In the genomic region with DNA sequence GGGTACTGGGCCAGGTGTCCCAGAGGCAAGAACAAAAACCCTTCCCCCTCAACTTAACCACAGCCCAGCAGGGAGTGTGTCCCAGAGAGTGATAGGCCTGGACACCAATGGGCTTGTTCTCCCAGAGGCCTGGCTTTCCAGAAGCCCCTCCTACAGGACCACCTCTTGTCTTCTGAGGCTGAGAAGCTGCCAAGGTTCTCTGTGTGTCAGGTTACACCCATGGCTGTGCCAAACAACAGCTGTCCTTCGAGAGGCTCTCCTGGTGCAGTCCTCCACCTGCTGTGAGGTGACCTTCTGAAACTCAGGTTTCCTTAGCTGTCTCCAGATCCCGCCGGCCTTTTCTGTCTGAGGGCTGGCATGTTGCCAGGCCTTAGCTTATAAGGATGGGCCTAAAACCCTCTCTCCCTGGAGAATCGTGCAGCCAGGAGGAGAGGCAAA, we compare ENCODE assay signal across 7 mouse cellular contexts. TPM values are rescaled to one million over a fixed set of nuclear protein-coding genes. Genes with fewer than 3 reads are reported as not detected.
DNase-seq lines count a peak whose midpoint lies in the region; ATAC-seq and TF ChIP-seq lines count a peak whose summit lies in the region.

No protein-coding gene starts in this region.

- no peaks in the 10 kb centered on the region for H3K9me3 ChIP-seq in ES-E14 (ENCODE audit: control insufficient read depth, insufficient read depth, low read depth, low read length)
- no peaks in the 10 kb centered on the region; the same call in 1 of the 2 replicates for H3K9me3 ChIP-seq in forebrain, postnatal 0 days (ENCODE audit: low read length)
- H3K9me3 ChIP-seq in midbrain, embryonic 13.5 days = 0 out of 2 replicates have a peak, but pooled peaks cover 2% of the 10 kb centered on the region

- peaks cover 0 to 2% of the 10 kb centered on the region in 2 experiments; a peak in 1 of 4 replicates for H3K4me1 ChIP-seq in ES-E14 (ENCODE audit: control insufficient read depth in 2 of 2, insufficient read depth in 2 of 2, low read length in 2 of 2, poor library complexity in 1 of 2)
- no peaks in the 10 kb centered on the region for H3K4me1 ChIP-seq in forebrain, postnatal 0 days (ENCODE audit: insufficient read depth)
- H3K4me1 ChIP-seq in midbrain, embryonic 13.5 days (replicated peaks) = 0 out of 2 replicates have a peak, but pooled peaks cover 5% of the 10 kb centered on the region

- in situ Hi-C loops in ES-E14 (cut with MboI; ENCODE audit: low sequenced_read_pairs in 2 of 2, unreplicated experiment in 2 of 2) = no loop called here

- no peaks in the 10 kb centered on the region for H3K27me3 ChIP-seq in forebrain, postnatal 0 days (ENCODE audit: insufficient read depth, low read length)
- H3K27me3 ChIP-seq in midbrain, embryonic 13.5 days = no peaks in the 10 kb centered on the region

- no peaks in the 10 kb centered on the region for H3K36me3 ChIP-seq in ES-E14 (ENCODE audit: control insufficient read depth, insufficient read depth, low read length, poor library complexity, severe bottlenecking)
- no peaks in the 10 kb centered on the region for H3K36me3 ChIP-seq in forebrain, postnatal 0 days (ENCODE audit: insufficient read depth)
- H3K36me3 ChIP-seq in midbrain, embryonic 13.5 days = no peaks in the 10 kb centered on the region

- H3K4me3 ChIP-seq in ES-E14 (ENCODE audit: insufficient read depth in 1 of 2, low read depth in 1 of 2, low read length in 2 of 2, poor library complexity in 1 of 2, severe bottlenecking in 1 of 2) = peak overlapping the region in 1 of 2 experiments; percentile 47; a peak in 2 of 4 replicates
- no peak overlapping the region for H3K4me3 ChIP-seq in forebrain, postnatal 0 days (ENCODE audit: low read depth, low read length)
- H3K4me3 ChIP-seq in midbrain, embryonic 13.5 days (replicated peaks) = no peak overlapping the region
- H3K4me3 ChIP-seq in gastrocnemius, adult 2 months = no peak overlapping the region

- no peak for TF ChIP-seq CTCF in forebrain, postnatal 0 days (IDR thresholded peaks at IDR 0.05; ENCODE audit: low read depth)
- no peak for TF ChIP-seq CTCF in gastrocnemius, adult 2 months (IDR thresholded peaks at IDR 0.05)

- 1% methylated on average over 4 of the region's 4 CpGs for WGBS in forebrain, postnatal 0 days
- WGBS in midbrain, embryonic 13.5 days = 8% methylated on average over 4 of the region's 4 CpGs

- no peak overlapping the region for H3K4me2 ChIP-seq in forebrain, postnatal 0 days (ENCODE audit: low read depth)
- no peak overlapping the region for H3K4me2 ChIP-seq in midbrain, embryonic 13.5 days (replicated peaks)

- H3K9ac ChIP-seq in ES-E14 (ENCODE audit: insufficient read depth, low read depth, low read length, poor library complexity, severe bottlenecking) = no peak overlapping the region
- H3K9ac ChIP-seq in forebrain, postnatal 0 days = no peak overlapping the region
- no peak overlapping the region for H3K9ac ChIP-seq in midbrain, embryonic 13.5 days (replicated peaks)

- intact Hi-C loops in gastrocnemius, adult 2 months (cut with DNase I) = no loop called here

- peak; percentile 79 for DNase-seq in ES-E14 (ENCODE audit: low read depth, low spot score)
- peak; percentile 45 to 56 for DNase-seq in cerebellum, adult 18-20 months
- DNase-seq in forebrain, postnatal 0 days = peak; percentile 21
- DNase-seq in kidney, adult 9 months = peak; percentile 31
- no peak for DNase-seq in natural killer cell, adult 2 months (ENCODE audit: low spot score in 2 of 2)
- DNase-seq in gastrocnemius, adult 2 months = no peak

- no peak overlapping the region for H3K27ac ChIP-seq in ES-E14 (ENCODE audit: insufficient read depth, low read depth, low read length, poor library complexity, severe bottlenecking)
- no peak overlapping the region for H3K27ac ChIP-seq in forebrain, postnatal 0 days (ENCODE audit: low read depth, low read length)
- no peak overlapping the region for H3K27ac ChIP-seq in midbrain, embryonic 13.5 days
- no peak overlapping the region for H3K27ac ChIP-seq in gastrocnemius, adult 2 months

- no peak; the same call in 1 of the 2 replicates for ATAC-seq in forebrain, postnatal 0 days
- peak; percentile 74 for ATAC-seq in midbrain, embryonic 13.5 days

TF ChIP-seq in ES-E14, 5 proteins besides CTCF, POLR2A, EP300 and RAD21:
- TF ChIP-seq ZNF384 (IDR thresholded peaks at IDR 0.05; ENCODE audit: low read depth, low read length) = no peak
- no peak for TF ChIP-seq MAFK (IDR thresholded peaks at IDR 0.05; ENCODE audit: insufficient read depth, low read depth, low read length)
- TF ChIP-seq CHD2 (IDR thresholded peaks at IDR 0.05; ENCODE audit: low read depth, low read length) = no peak; the same call in 1 of the 2 replicates
- TF ChIP-seq HCFC1 (IDR thresholded peaks at IDR 0.05; ENCODE audit: borderline replicate concordance, insufficient read depth, low read length) = no peak
- TF ChIP-seq ZC3H11A (IDR thresholded peaks at IDR 0.05; ENCODE audit: borderline replicate concordance, low read depth, low read length) = no peak

RNA-seq across cellular contexts. Expression of a gene that starts 29.2 kb away (rescaled TPM):
- total RNA-seq in ES-E14 (2012; rRNA removed) = 20.7 and 23.5 TPM in 2 replicates
- total RNA-seq in forebrain, postnatal 0 days (2014; rRNA removed) = 27.7 and 46.9 TPM in 2 replicates
- polyA plus RNA-seq in forebrain, postnatal 0 days (2015; fragmentation: Nextera tagmentation; extraction: Ambion mirVana) = 47.1 and 76.7 TPM in 2 replicates
- polyA plus RNA-seq in midbrain, embryonic 13.5 days (2015; fragmentation: Nextera tagmentation; extraction: Ambion mirVana) = 50.7 and 55.3 TPM in 2 replicates
- 10 to 100 TPM in 1 of 2 experiments, 1 to 10 TPM in 1; 4.8 to 10.3 TPM for total RNA-seq in gastrocnemius, adult 2 months (2021)

Comparison
In these comparisons a context has a peak if more than half of its experiments do, and no peak if none do; other contexts are left out.
1. DNase-seq: peak in ES-E14 (single experiment), cerebellum, adult 18-20 months (2 of 2), forebrain, postnatal 0 days (single experiment) and kidney, adult 9 months (single experiment); none in natural killer cell, adult 2 months (0 of 2) and gastrocnemius, adult 2 months (single experiment).